Mouse (Mus musculus): ENCODE data around the gene Tssk2. TPM values are rescaled to one million over a fixed set of nuclear protein-coding genes. Genes with fewer than 3 reads are reported as not detected.

Tssk2 gene
- polyA plus RNA-seq, 1 experiment from 2014 or later: not detected

DNA sequence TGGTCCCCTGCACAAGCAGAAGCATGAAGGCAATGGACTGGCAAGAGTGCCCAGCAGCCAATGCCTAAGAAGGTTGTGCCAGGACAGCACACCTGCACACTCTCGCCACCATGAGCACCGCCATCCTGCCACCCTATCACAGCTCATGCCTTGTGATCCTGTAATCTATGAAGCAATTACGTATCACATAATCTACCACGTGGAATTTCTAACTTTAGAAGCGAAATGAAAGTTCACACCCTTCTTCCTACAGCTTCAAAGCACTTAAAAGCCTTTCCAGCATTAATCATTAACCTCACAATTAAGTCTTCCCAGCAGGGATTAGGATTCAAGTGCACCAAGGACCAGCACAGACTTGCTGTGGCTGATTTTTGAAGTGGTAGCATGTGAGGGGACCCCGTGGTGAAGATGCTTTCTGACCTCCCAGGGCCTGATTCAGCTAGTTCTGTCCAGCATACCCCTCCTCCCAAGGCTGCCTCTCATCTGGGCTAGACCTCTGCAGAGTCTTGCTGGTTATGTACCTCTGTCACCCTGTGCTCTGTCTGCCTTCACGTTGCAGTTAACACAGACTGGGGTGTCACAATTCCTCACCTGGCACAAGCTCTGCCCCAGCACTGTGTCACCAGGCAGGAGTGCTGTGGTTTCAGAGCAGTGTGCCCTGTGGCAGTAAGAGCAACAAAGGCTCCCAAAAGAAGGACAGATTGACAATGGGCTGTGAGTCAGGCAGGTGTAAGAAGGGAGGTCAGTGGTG is 46.8 kb downstream of the Tssk2 start:
- no peaks in the 10 kb centered on the region for H3K9me3 ChIP-seq (ENCODE audit: control insufficient read depth, low read length)

GRCm38 (mm10) chr16:17949421-17949877 is 51.0 kb downstream of the Tssk2 start:
- H3K9ac ChIP-seq (ENCODE audit: low read depth, low read length): no peak overlapping the region
- no peak overlapping the region for H3K4me3 ChIP-seq (ENCODE audit: low read depth, low read length)
- no peaks in the 10 kb centered on the region for H3K4me1 ChIP-seq (replicated peaks; ENCODE audit: control insufficient read depth, insufficient read depth, low read length)
- DNase-seq (ENCODE audit: low spot score) (peak; percentile 66), ATAC-seq (ENCODE audit: low FRiP score) (peak; percentile 93)
- no peaks in the 10 kb centered on the region for H3K27me3 ChIP-seq (ENCODE audit: control insufficient read depth, insufficient read depth, low read length)
- H3K27ac ChIP-seq (ENCODE audit: low read depth, low read length): peak overlapping the region; percentile 64; the same call in 1 of the 2 replicates
- no peak overlapping the region for H3K4me2 ChIP-seq (replicated peaks; ENCODE audit: low read depth, low read length)
- WGBS: 27% methylated on average over 2 of the region's 2 CpGs
- H3K9me3 ChIP-seq (ENCODE audit: control insufficient read depth, low read length): no peaks in the 10 kb centered on the region
- no peaks in the 10 kb centered on the region for H3K36me3 ChIP-seq (ENCODE audit: control insufficient read depth, insufficient read depth, low read length)

More for the DNA sequence above, 46.8 kb downstream of the Tssk2 start:
- Histone ChIP-seq H3K4me1 (replicated peaks; ENCODE audit: control insufficient read depth, insufficient read depth, low read length) (no peaks in the 10 kb centered on the region), H3K4me3 (ENCODE audit: low read depth, low read length) (no peak overlapping the region), H3K9ac (ENCODE audit: low read depth, low read length) (no peak overlapping the region), H3K36me3 (ENCODE audit: control insufficient read depth, insufficient read depth, low read length) (no peaks in the 10 kb centered on the region), H3K4me2 (replicated peaks; ENCODE audit: low read depth, low read length) (no peak overlapping the region), H3K27me3 (ENCODE audit: control insufficient read depth, insufficient read depth, low read length) (no peaks in the 10 kb centered on the region), H3K27ac (ENCODE audit: low read depth, low read length) (no peak overlapping the region)
- no peak for ATAC-seq (ENCODE audit: low FRiP score)
- WGBS: 60% methylated on average over 7 of the region's 7 CpGs
- no peak for DNase-seq (ENCODE audit: low spot score)

Other genes with a start within 250 kb of the Tssk2 start
- gene Med15, start 165.7 kb upstream of the Tssk2 start, polyA plus RNA-seq (2014; fragmentation: Nextera tagmentation; extraction: Ambion mirVana): 34.2 and 42.8 TPM in 2 replicates
- 44.8 and 45.0 TPM in 2 replicates for gene Klhl22, start 139.0 kb upstream of the Tssk2 start, polyA plus RNA-seq (2014; fragmentation: Nextera tagmentation; extraction: Ambion mirVana)
- 6.4 and 7.2 TPM in 2 replicates for gene Scarf2, start 101.4 kb upstream of the Tssk2 start, polyA plus RNA-seq (2014; fragmentation: Nextera tagmentation; extraction: Ambion mirVana)
- 0.20 and 0.49 TPM in 2 replicates for gene B830017H08Rik, start 65.5 kb upstream of the Tssk2 start, polyA plus RNA-seq (2014; fragmentation: Nextera tagmentation; extraction: Ambion mirVana)
- 1.8 and 2.9 TPM in 2 replicates for gene Car15, start 60.3 kb upstream of the Tssk2 start, polyA plus RNA-seq (2014; fragmentation: Nextera tagmentation; extraction: Ambion mirVana)
- 0.15 and 0.29 TPM in 2 replicates for gene Gm20518, start 7.0 kb upstream of the Tssk2 start, polyA plus RNA-seq (2014; fragmentation: Nextera tagmentation; extraction: Ambion mirVana)
- 0.04 and 0.11 TPM in 2 replicates for gene Tssk1, start 4.4 kb upstream of the Tssk2 start, polyA plus RNA-seq (2014; fragmentation: Nextera tagmentation; extraction: Ambion mirVana)
- 72.9 and 75.7 TPM in 2 replicates for gene Dgcr2, start 75 bp upstream of the Tssk2 start, polyA plus RNA-seq (2014; fragmentation: Nextera tagmentation; extraction: Ambion mirVana)
- 38.3 and 40.5 TPM in 2 replicates for gene Ess2, start 12.7 kb downstream of the Tssk2 start, polyA plus RNA-seq (2014; fragmentation: Nextera tagmentation; extraction: Ambion mirVana)
- 0.17 TPM in 1 of 2 replicates, not detected in the other for gene Gsc2, start 16.4 kb downstream of the Tssk2 start, polyA plus RNA-seq (2014; fragmentation: Nextera tagmentation; extraction: Ambion mirVana)
- gene Slc25a1, start 29.6 kb downstream of the Tssk2 start, polyA plus RNA-seq (2014; fragmentation: Nextera tagmentation; extraction: Ambion mirVana): 114 and 118 TPM in 2 replicates
- gene Vpreb2, start 81.8 kb downstream of the Tssk2 start, polyA plus RNA-seq (2014; fragmentation: Nextera tagmentation; extraction: Ambion mirVana): not detected in 2 replicates
- 128 and 130 TPM in 2 replicates for gene Dgcr6, start 154.2 kb downstream of the Tssk2 start, polyA plus RNA-seq (2014; fragmentation: Nextera tagmentation; extraction: Ambion mirVana)
- gene Prodh, start 191.6 kb downstream of the Tssk2 start, polyA plus RNA-seq (2014; fragmentation: Nextera tagmentation; extraction: Ambion mirVana): 7.8 and 8.3 TPM in 2 replicates
- 3.3 and 3.4 TPM in 2 replicates for gene Rtn4r, start 229.0 kb downstream of the Tssk2 start, polyA plus RNA-seq (2014; fragmentation: Nextera tagmentation; extraction: Ambion mirVana)

Data from hindbrain, embryonic 11.5 days (tissue).